Mouse (Mus musculus): ENCODE measurements around the gene Tmem25.

DNA sequence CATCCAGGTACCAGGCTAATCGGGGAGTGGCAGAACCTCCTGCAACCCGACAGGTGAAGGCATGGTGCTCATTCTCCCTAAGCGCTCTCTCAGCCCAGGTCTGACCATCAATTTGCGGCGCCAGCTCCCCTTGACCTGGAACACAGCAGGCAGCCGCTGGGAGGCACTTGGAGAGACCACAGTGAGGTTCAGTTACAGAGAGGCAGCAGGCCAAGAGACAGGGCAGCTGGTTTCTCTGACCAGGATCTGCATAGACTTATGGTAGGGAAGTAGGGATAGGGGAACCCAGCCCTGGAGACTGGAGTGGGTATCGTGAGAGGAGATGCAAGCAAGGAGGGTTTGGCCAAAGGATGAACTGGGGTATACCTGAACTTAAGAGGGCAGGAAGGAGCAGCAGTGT lies 809 bp downstream of the Tmem25 start:
- TF ChIP-seq CTCF (IDR thresholded peaks at IDR 0.05; ENCODE audit: borderline replicate concordance, insufficient read depth, low read depth, low read length) (no peak), POLR2A (IDR thresholded peaks at IDR 0.05; ENCODE audit: borderline replicate concordance, insufficient read depth, low read length) (no peak)
